Mouse (Mus musculus): Measurements from ENCODE around the gene Hat1. TPM values are rescaled to one million over a fixed set of nuclear protein-coding genes. Genes with fewer than 3 reads are reported as not detected.

Gene Hat1
- polyA plus RNA-seq, 1 experiment, result 17.7 TPM

- Histone ChIP-seq H3K27ac (ENCODE audit: insufficient read depth, low read length) (no peak overlapping the region), H3K4me1 (ENCODE audit: control insufficient read depth, insufficient read depth, low read length) (peaks cover 4% of the 10 kb centered on the region; the same call in 1 of the 2 replicates), H3K4me3 (ENCODE audit: insufficient read depth, low read length) (no peak overlapping the region)
- TF ChIP-seq POLR2A (IDR thresholded peaks at IDR 0.05; ENCODE audit: extremely low read depth, insufficient read depth, low read length) (no peak), CTCF (IDR thresholded peaks at IDR 0.05; ENCODE audit: extremely low read depth, insufficient read depth, low read length) (no peak)
Observed at GRCm38 (mm10) chr2:71374275-71375155, 14.2 kb upstream of the Hat1 start.

- Histone ChIP-seq H3K4me1 (ENCODE audit: control insufficient read depth, insufficient read depth, low read length) (peaks cover 2% of the 10 kb centered on the region; the same call in 1 of the 2 replicates), H3K27ac (ENCODE audit: insufficient read depth, low read length) (no peak overlapping the region), H3K4me3 (ENCODE audit: insufficient read depth, low read length) (no peak overlapping the region)
- TF ChIP-seq CTCF (IDR thresholded peaks at IDR 0.05; ENCODE audit: extremely low read depth, insufficient read depth, low read length), result no peak
- no peak for TF ChIP-seq POLR2A (IDR thresholded peaks at IDR 0.05; ENCODE audit: extremely low read depth, insufficient read depth, low read length)
Observed at GRCm38 (mm10) chr2:71376433-71376906, 12.3 kb upstream of the Hat1 start.

- TF ChIP-seq CTCF (IDR thresholded peaks at IDR 0.05; ENCODE audit: extremely low read depth, insufficient read depth, low read length) (no peak), POLR2A (IDR thresholded peaks at IDR 0.05; ENCODE audit: extremely low read depth, insufficient read depth, low read length) (no peak)
- Histone ChIP-seq H3K4me3 (ENCODE audit: insufficient read depth, low read length) (no peak overlapping the region), H3K27ac (ENCODE audit: insufficient read depth, low read length) (no peak overlapping the region), H3K4me1 (ENCODE audit: control insufficient read depth, insufficient read depth, low read length) (no peaks in the 10 kb centered on the region)
Observed at GRCm38 (mm10) chr2:71377426-71377825, 11.3 kb upstream of the Hat1 start.

- no peaks in the 10 kb centered on the region for H3K4me1 ChIP-seq (ENCODE audit: control insufficient read depth, insufficient read depth, low read length)
- H3K4me3 ChIP-seq (ENCODE audit: insufficient read depth, low read length), result no peak overlapping the region
- no peak overlapping the region for H3K27ac ChIP-seq (ENCODE audit: insufficient read depth, low read length)
- TF ChIP-seq POLR2A (IDR thresholded peaks at IDR 0.05; ENCODE audit: extremely low read depth, insufficient read depth, low read length) (no peak), CTCF (IDR thresholded peaks at IDR 0.05; ENCODE audit: extremely low read depth, insufficient read depth, low read length) (no peak)
Observed at GRCm38 (mm10) chr2:71381962-71382361, 6.8 kb upstream of the Hat1 start.

GRCm38 (mm10) chr2:71383890-71384289 lies 4.9 kb upstream of the Hat1 start:
- H3K4me3 ChIP-seq (ENCODE audit: insufficient read depth, low read length), result no peak overlapping the region
- no peaks in the 10 kb centered on the region for H3K4me1 ChIP-seq (ENCODE audit: control insufficient read depth, insufficient read depth, low read length)
- TF ChIP-seq CTCF (IDR thresholded peaks at IDR 0.05; ENCODE audit: extremely low read depth, insufficient read depth, low read length) (no peak), POLR2A (IDR thresholded peaks at IDR 0.05; ENCODE audit: extremely low read depth, insufficient read depth, low read length) (no peak)
- H3K27ac ChIP-seq (ENCODE audit: insufficient read depth, low read length), result no peak overlapping the region

GRCm38 (mm10) chr2:71387766-71388165 lies 992 bp upstream of the Hat1 start:
- TF ChIP-seq CTCF (IDR thresholded peaks at IDR 0.05; ENCODE audit: extremely low read depth, insufficient read depth, low read length), result no peak

GRCm38 (mm10) chr2:71389864-71390263 lies 1.1 kb downstream of the Hat1 start:
- Histone ChIP-seq H3K27ac (ENCODE audit: insufficient read depth, low read length) (no peak overlapping the region), H3K4me1 (ENCODE audit: control insufficient read depth, insufficient read depth, low read length) (no peaks in the 10 kb centered on the region), H3K4me3 (ENCODE audit: insufficient read depth, low read length) (peak overlapping the region; percentile 54; the same call in 1 of the 2 replicates)
- TF ChIP-seq CTCF (IDR thresholded peaks at IDR 0.05; ENCODE audit: extremely low read depth, insufficient read depth, low read length), result no peak

More at GRCm38 (mm10) chr2:71387766-71388165, 992 bp upstream of the Hat1 start:
- H3K4me1 ChIP-seq (ENCODE audit: control insufficient read depth, insufficient read depth, low read length), result no peaks in the 10 kb centered on the region
- H3K4me3 ChIP-seq (ENCODE audit: insufficient read depth, low read length), result no peak overlapping the region
- H3K27ac ChIP-seq (ENCODE audit: insufficient read depth, low read length), result no peak overlapping the region

GRCm38 (mm10) chr2:71405613-71406012 lies 16.9 kb downstream of the Hat1 start:
- Histone ChIP-seq H3K4me3 (ENCODE audit: insufficient read depth, low read length) (no peak overlapping the region), H3K4me1 (ENCODE audit: control insufficient read depth, insufficient read depth, low read length) (no peaks in the 10 kb centered on the region), H3K27ac (ENCODE audit: insufficient read depth, low read length) (no peak overlapping the region)
- TF ChIP-seq CTCF (IDR thresholded peaks at IDR 0.05; ENCODE audit: extremely low read depth, insufficient read depth, low read length) (no peak), POLR2A (IDR thresholded peaks at IDR 0.05; ENCODE audit: extremely low read depth, insufficient read depth, low read length) (no peak)

- no peak overlapping the region for H3K4me3 ChIP-seq (ENCODE audit: insufficient read depth, low read length)
- TF ChIP-seq CTCF (IDR thresholded peaks at IDR 0.05; ENCODE audit: extremely low read depth, insufficient read depth, low read length) (no peak), POLR2A (IDR thresholded peaks at IDR 0.05; ENCODE audit: extremely low read depth, insufficient read depth, low read length) (no peak)
Observed at GRCm38 (mm10) chr2:71418760-71419280, 30.1 kb downstream of the Hat1 start.

GRCm38 (mm10) chr2:71419408-71419807 lies 30.6 kb downstream of the Hat1 start:
- TF ChIP-seq CTCF (IDR thresholded peaks at IDR 0.05; ENCODE audit: extremely low read depth, insufficient read depth, low read length) (no peak), POLR2A (IDR thresholded peaks at IDR 0.05; ENCODE audit: extremely low read depth, insufficient read depth, low read length) (no peak)
- Histone ChIP-seq H3K27ac (ENCODE audit: insufficient read depth, low read length) (no peak overlapping the region), H3K4me1 (ENCODE audit: control insufficient read depth, insufficient read depth, low read length) (no peaks in the 10 kb centered on the region), H3K4me3 (ENCODE audit: insufficient read depth, low read length) (no peak overlapping the region)

More at GRCm38 (mm10) chr2:71418760-71419280, 30.1 kb downstream of the Hat1 start:
- Histone ChIP-seq H3K27ac (ENCODE audit: insufficient read depth, low read length) (no peak overlapping the region), H3K4me1 (ENCODE audit: control insufficient read depth, insufficient read depth, low read length) (no peaks in the 10 kb centered on the region)
